Mouse (Mus musculus) monocyte, adult 2 months (primary cell): ENCODE data around the gene Necab2.

Experiments used
- DNase-seq, 2 experiments: peaks; one replicate each; pipeline ENCODE4 v3.0.0; 2022; ENCODE audit warnings: low spot score in 2 of 2, low read depth in 1 of 2

The Necab2 gene

DNA sequence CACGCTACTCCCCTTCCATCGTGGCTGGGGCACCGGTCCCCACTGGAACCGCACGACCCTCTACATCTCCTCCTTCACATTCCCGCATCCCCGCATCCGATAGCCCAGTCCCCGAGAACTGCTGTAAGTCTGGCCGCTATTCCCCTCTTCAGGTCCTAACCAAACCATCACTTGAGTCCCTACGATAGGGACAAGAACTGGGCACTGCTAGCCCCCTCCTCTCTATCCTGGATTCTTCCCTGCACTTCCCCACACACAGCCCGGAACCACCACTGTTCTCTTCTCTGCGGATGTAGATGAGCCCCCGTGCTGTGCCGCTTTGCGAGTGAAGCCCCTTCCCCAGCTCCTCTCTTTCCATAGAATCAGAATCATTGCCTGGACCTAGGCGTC, 1.3 kb downstream of the Necab2 start:
- no peak for DNase-seq

DNA sequence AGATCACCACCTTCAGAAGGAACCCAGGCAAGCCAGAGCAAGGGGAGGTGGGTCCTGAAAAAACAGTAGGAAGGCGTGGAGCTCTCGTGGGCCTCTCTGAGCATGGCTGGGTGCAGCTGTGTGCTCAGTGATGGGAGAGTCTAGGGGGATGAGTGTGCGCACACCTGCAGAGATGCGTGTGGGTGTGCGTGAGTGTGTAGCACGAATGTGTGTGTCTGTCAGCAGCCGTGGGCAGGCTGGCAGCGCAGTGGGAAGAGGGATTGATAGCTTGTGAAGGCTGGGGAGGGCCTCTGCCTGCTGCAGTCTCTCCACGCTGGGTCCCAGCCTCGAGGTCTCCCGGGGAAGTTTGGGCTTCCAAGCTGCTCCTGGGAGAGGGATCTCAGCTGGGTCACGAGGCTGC, 3.1 kb downstream of the Necab2 start:
- no peak for DNase-seq

DNA sequence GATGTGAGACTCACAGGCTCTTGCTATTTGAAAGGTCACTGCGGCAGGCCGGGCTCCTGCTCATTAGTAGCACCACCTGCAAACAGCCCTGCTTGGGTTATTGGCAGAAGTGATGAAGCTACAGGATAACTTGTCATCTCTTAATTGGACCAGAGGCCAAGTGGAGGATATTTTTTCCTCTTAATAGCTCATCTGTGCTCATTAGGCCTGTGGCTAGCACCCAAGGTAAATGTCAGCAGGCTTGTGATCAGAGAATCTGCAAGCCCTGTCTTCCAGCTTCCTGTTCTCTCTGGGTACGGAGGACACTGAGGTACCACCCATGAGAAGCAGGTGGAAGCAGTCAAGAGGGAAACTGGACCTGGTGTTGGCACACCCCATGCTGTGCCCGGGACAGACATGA, 4.6 kb downstream of the Necab2 start:
- DNase-seq = no peak

- no peak for DNase-seq
These were observed 6.4 kb downstream of the Necab2 start for GRCm38 (mm10) chr8:119452919-119453318.

GRCm38 (mm10) chr8:119456045-119456444, 9.5 kb downstream of the Necab2 start:
- no peak for DNase-seq

DNA sequence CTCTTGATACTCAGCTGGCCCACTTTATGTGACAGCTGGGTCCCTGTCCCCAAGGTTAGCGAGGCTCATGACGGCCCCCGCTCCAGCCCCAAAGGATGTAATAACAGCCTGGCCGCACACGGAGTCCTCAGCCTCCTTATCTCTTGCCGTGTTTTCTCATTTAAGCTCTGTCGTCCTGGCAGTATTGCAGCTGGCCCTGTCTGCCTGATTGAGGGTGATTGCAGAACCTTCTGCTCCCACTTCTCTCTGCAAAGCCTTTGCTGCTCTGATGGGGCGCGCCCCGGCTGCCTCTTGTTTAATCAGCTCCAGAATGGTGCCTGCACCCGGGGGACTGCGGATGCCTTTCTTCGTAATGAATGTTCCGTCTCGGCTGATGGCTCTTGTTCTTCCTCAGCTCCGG, 13.2 kb downstream of the Necab2 start:
- DNase-seq = no peak

- DNase-seq = no peak
These were observed 14.8 kb downstream of the Necab2 start for GRCm38 (mm10) chr8:119461356-119461755.

GRCm38 (mm10) chr8:119463709-119464108, 17.2 kb downstream of the Necab2 start:
- DNase-seq = no peak

DNA sequence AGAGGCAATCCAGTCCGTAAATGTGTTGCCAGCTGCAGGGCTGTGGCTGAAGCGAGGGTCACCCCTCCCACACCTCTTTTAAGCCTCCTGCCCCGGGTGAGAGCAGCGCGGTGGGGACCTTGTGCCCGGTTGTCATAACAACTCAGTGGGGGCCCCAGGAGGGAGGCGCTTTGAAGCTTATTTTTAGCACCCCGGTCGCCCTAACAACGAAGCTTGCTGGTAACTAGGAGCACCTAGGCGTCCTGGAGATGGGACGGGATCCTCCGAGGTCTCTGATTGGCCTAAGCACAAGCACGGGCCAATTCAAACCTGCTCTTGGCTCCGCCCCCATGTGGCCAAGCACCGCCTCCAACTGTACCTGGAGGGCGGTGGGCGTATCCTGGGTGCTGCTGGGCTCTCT, 19.6 kb downstream of the Necab2 start:
- no peak for DNase-seq

DNA sequence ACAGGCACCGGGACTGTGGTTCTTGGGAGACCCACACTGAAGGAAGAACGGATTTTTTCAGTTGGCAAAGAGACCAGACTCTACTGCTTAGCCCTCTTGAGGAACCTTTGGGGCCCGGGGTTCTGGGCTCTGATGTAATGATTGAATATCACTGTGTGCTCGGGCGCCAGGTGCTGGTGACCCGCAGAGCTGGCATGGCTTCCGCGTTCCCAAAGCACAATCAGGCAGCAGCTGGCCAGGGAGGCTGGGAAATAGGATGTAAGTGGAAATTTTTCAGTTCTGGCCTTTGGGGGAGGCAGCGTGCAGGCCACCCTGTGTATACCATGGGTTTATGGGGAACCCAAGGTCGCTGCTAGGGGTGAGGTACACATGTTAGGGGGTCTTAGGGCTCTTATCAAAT, 20.3 kb downstream of the Necab2 start:
- DNase-seq = no peak

DNA sequence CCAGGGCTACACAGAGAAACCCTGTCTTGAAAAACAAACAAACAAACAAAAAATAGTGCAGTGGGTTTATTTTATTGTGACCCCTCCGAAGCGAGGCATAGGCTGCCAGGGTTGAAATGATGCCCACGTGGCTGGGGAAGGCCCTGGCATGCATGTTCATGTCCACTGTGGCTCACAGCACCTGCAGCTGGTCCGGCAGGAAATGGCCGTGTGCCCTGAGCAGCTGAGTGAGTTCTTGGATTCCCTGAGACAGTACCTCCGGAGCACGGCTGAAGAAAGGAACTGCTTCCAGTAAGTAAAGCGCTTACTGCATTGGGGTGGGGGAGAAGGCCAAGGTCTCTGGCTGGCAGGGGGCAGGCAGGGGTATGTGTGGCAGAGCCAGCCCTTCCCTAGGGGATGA, 21.6 kb downstream of the Necab2 start:
- no peak for DNase-seq

GRCm38 (mm10) chr8:119478684-119479083, 32.2 kb downstream of the Necab2 start:
- no peak for DNase-seq

DNA sequence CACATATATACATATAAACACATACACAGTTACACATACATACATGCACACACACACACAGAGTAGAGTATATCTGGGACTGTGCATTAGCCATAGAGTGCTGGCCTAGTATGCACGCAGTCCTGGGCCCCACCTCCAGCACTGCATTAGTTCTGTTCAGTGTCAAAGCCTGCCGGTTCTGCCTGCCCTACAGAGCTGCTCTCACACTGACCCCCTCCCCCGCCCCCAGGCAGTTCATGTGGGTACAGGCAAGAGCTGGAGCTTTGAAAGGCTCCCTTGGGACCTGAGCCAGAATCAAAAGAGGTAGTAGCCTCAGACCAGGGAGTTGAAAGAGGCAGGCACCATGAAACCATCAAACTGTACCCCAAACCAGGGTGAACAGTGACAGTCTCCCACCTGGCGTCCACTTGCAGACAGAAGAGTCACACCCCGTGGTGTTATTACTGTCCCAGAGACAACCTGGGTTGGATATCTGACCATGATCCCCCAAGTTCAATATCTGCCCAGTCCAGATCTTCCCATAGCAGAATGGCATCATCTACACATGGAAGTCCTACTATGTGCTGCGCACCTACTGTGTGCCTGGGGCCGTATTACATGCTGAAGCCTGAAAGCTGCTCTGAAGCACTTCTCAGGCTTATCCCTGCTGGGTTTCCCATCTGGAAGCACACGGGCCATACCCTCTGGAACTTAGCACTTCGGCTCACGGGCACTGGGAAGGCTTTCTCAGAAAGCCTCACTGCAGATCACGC, 37.8 kb downstream of the Necab2 start:
- no peak for DNase-seq

- no peak for DNase-seq
These were observed 40.6 kb downstream of the Necab2 start for GRCm38 (mm10) chr8:119487093-119487492.

DNA sequence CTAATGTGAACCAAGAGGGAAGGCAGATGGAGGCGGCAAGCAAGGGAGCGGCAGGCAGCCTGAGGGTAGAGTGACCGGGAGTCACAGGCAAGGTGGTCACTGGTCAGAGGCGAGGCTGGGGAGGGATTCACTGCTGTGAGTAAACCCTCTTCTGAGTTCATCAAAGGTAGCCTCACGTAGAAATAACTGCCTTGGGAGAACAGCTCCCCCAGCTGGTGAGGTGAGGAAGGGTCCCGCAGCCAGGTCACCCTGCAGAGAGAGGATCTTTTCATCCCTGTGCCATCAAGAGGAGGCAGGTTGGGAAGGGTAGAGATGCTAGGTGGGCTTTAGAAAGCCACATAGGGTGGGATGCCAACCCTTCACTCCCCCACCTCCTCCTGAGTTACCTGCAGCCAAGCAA, 50.3 kb downstream of the Necab2 start:
- peak in 1 of 2 experiments; percentile 32 for DNase-seq

- DNase-seq = no peak
These were observed 53.3 kb downstream of the Necab2 start for GRCm38 (mm10) chr8:119499836-119500235.

GRCm38 (mm10) chr8:119501598-119501997, 55.1 kb downstream of the Necab2 start, which contains the start of gene Slc38a8:
Slc38a8 (minus strand) TSS chr8:119501698.
- DNase-seq = no peak

- DNase-seq = no peak
These were observed 55.6 kb downstream of the Necab2 start for GRCm38 (mm10) chr8:119502111-119502510.

GRCm38 (mm10) chr8:119503191-119503767, 56.8 kb downstream of the Necab2 start:
- no peak for DNase-seq

- DNase-seq = no peak
These were observed 59.0 kb downstream of the Necab2 start for GRCm38 (mm10) chr8:119505488-119505887.

DNA sequence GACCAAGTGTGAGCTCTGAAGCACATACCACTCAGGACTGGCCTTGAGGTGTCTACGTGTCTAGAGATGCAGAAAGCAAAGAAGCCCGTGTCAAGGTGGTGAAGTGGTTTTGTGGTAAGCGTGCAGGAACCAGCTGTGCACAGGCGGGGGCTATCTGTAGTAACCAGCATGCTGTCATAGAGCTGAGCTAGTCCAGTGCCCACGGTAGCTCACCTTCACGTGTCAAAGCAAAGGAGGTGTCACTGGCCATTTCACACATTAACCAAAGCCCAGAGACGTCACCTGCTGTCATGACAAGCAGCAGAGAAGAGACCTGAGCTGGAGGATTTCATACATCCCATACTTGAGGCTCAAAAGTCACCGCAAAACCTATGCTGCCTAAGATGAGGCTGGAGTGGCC, 59.6 kb downstream of the Necab2 start:
- DNase-seq = no peak

DNA sequence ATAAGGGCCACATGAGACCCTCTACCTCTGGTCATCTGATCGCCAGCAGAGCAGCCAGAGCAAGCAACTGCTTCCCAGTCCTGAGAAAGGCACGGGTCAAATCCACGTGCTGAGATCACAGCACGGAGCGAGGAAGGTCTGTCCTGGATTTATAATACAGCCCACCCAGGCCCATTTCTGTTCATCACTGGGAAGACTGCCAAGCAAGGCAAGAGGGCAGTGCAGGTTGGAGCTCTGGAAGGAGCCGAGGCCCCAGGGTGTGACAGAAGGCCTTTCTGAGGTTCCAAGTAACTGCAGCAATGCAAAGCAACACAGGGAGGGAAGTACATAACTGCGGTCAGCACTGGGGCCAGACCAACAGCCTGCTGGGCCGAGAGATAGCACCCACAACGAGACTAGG, 64.0 kb downstream of the Necab2 start:
- no peak for DNase-seq

DNA sequence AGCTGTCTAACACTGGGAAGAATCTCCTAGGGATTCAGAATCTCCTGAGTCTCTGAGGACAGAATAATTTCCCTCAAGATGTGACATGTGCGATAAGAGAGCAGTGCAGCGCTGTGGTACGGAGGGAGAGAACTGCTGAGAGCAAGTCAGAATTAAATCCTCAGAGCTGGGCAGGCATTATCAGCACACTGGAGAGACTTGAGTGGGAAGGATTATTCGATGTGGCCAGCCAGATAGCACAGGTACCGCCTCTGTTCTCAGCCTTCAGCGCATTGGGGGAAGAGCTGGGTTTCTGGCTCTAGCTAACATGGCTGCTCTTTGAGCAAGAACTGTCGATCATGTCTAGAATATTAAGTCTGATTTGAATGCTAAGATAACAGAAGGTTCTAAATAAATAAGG, 65.2 kb downstream of the Necab2 start:
- no peak for DNase-seq
